Comparison of ENCODE assay signal across 8 mouse cellular contexts in the genomic region with DNA sequence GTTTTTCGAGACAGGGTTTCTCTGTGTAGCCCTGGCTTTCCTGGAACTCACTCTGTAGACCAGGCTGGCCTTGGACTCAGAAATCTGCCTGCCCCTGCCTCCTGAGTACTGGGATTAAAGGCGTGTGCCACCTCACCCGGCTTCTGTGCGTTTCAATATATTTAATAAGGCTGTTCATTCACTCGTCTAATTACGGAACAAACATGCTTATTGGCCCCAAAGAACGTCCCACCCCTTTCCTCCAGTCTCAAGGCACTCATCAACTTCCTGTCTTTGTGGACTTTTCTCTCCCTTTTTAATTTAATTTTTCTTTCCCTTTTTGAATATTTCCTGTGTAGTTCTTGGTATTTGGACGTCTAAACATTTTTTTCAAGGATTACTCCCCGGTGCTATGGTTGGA. TPM values are rescaled to one million over a fixed set of nuclear protein-coding genes. Genes with fewer than 3 reads are reported as not detected.
DNase-seq lines count a peak whose midpoint lies in the region; ATAC-seq and TF ChIP-seq lines count a peak whose summit lies in the region.

No protein-coding gene starts in this region.

- H3K4me2 ChIP-seq in heart, postnatal 0 days (ENCODE audit: low read depth, low read length): peak overlapping the region; percentile 93
- peak overlapping the region; percentile 96 for H3K4me2 ChIP-seq in liver, embryonic 11.5 days

- peak overlapping the region; percentile 82 for H3K27ac ChIP-seq in heart, postnatal 0 days (ENCODE audit: low read depth)
- H3K27ac ChIP-seq in liver, embryonic 11.5 days (ENCODE audit: low read depth, low read length): peak overlapping the region; percentile 52; the same call in 1 of the 2 replicates

- ATAC-seq in heart, postnatal 0 days (ENCODE audit: insufficient read depth, low read depth): no peak
- no peak for ATAC-seq in liver, embryonic 11.5 days (replicated peaks; ENCODE audit: low FRiP score)

- peaks cover 16% of the 10 kb centered on the region for H3K4me1 ChIP-seq in heart, postnatal 0 days (ENCODE audit: control insufficient read depth, insufficient read depth)
- H3K4me1 ChIP-seq in liver, embryonic 11.5 days (replicated peaks; ENCODE audit: control insufficient read depth, insufficient read depth, low read length): peaks cover 7% of the 10 kb centered on the region

- DNase-seq in cerebellum, adult 9-11 months: peak; percentile 56
- no peak for DNase-seq in cerebellum, adult 11 months
- peak; percentile 62 for DNase-seq in MN1 (ENCODE audit: low spot score)
- DNase-seq in heart, postnatal 0 days (ENCODE audit: low spot score): no peak
- DNase-seq in liver, embryonic 11.5 days (ENCODE audit: low spot score): no peak
- peak; percentile 64 for DNase-seq in splenic B cell, adult 2 months (ENCODE audit: low read depth, low spot score)
- DNase-seq in ovary, adult 18-20 months (ENCODE audit: low spot score): no peak
- no peak for DNase-seq in testis, postnatal 10 days (ENCODE audit: low spot score)

- peak overlapping the region; percentile 81 for H3K4me3 ChIP-seq in heart, postnatal 0 days (ENCODE audit: low read depth, low read length)
- H3K4me3 ChIP-seq in liver, embryonic 11.5 days (ENCODE audit: low read depth, low read length): peak overlapping the region; percentile 93

- H3K9me3 ChIP-seq in heart, postnatal 0 days (replicated peaks; ENCODE audit: control insufficient read depth, low read length): no peaks in the 10 kb centered on the region
- H3K9me3 ChIP-seq in liver, embryonic 11.5 days (ENCODE audit: control insufficient read depth, low read length): no peaks in the 10 kb centered on the region

- TF ChIP-seq EP300 in heart, postnatal 0 days (IDR thresholded peaks at IDR 0.05; ENCODE audit: low read depth): no peak

- WGBS in heart, postnatal 0 days: 38% methylated on average over 9 of the region's 9 CpGs
- 22% methylated on average over 9 of the region's 9 CpGs for WGBS in liver, embryonic 11.5 days

- H3K9ac ChIP-seq in heart, postnatal 0 days (replicated peaks; ENCODE audit: low read depth, low read length): no peak overlapping the region
- H3K9ac ChIP-seq in liver, embryonic 11.5 days (ENCODE audit: low read depth, low read length): peak overlapping the region; percentile 51

- no peaks in the 10 kb centered on the region for H3K27me3 ChIP-seq in heart, postnatal 0 days (ENCODE audit: control insufficient read depth, insufficient read depth, low read length)
- peaks cover 3% of the 10 kb centered on the region; the same call in 1 of the 2 replicates for H3K27me3 ChIP-seq in liver, embryonic 11.5 days (replicated peaks; ENCODE audit: control insufficient read depth, insufficient read depth, low read length)
- H3K27me3 ChIP-seq in splenic B cell, adult 2 months (ENCODE audit: control insufficient read depth, insufficient read depth, low read length, poor library complexity, severe bottlenecking): no peaks in the 10 kb centered on the region

- TF ChIP-seq CTCF in heart, postnatal 0 days (IDR thresholded peaks at IDR 0.05; ENCODE audit: low read depth): no peak

- H3K36me3 ChIP-seq in heart, postnatal 0 days (replicated peaks; ENCODE audit: control insufficient read depth, insufficient read depth, low read length): no peaks in the 10 kb centered on the region
- H3K36me3 ChIP-seq in liver, embryonic 11.5 days (ENCODE audit: control insufficient read depth, insufficient read depth, low read length): no peaks in the 10 kb centered on the region
- H3K36me3 ChIP-seq in splenic B cell, adult 2 months (ENCODE audit: control insufficient read depth, insufficient read depth, low read length, poor library complexity, severe bottlenecking): peaks cover 1% of the 10 kb centered on the region; the same call in 1 of the 2 replicates

RNA-seq across cellular contexts. Expression of gene Pkd1, which starts 1.2 kb away (rescaled TPM):
- 44.5 and 57.5 TPM in 2 replicates for total RNA-seq in heart, postnatal 0 days (2014; rRNA removed; ENCODE audit: low replicate concordance)
- polyA plus RNA-seq in heart, postnatal 0 days (2015; fragmentation: Nextera tagmentation; extraction: Ambion mirVana): 7.1 and 9.8 TPM in 2 replicates
- polyA plus RNA-seq in liver, embryonic 11.5 days (2014; fragmentation: Nextera tagmentation; extraction: Ambion mirVana): 8.7 and 12.2 TPM in 2 replicates

RNA-seq across cellular contexts. Expression of gene Rab26, which starts 14.4 kb away (rescaled TPM):
- total RNA-seq in heart, postnatal 0 days (2014; rRNA removed; ENCODE audit: low replicate concordance): 0.27 TPM in 1 of 2 replicates, not detected in the other
- 0.46 and 0.54 TPM in 2 replicates for polyA plus RNA-seq in heart, postnatal 0 days (2015; fragmentation: Nextera tagmentation; extraction: Ambion mirVana)
- polyA plus RNA-seq in liver, embryonic 11.5 days (2014; fragmentation: Nextera tagmentation; extraction: Ambion mirVana): 2.0 and 2.4 TPM in 2 replicates

RNA-seq across cellular contexts. Expression of gene Traf7, which starts 20.7 kb away (rescaled TPM):
- total RNA-seq in heart, postnatal 0 days (2014; rRNA removed; ENCODE audit: low replicate concordance): 206 and 281 TPM in 2 replicates
- polyA plus RNA-seq in heart, postnatal 0 days (2015; fragmentation: Nextera tagmentation; extraction: Ambion mirVana): 46.0 and 48.9 TPM in 2 replicates
- polyA plus RNA-seq in liver, embryonic 11.5 days (2014; fragmentation: Nextera tagmentation; extraction: Ambion mirVana): 81.0 and 90.7 TPM in 2 replicates

Comparison
In these comparisons a context has a peak if more than half of its experiments do, and no peak if none do; other contexts are left out.
1. DNase-seq: peak in cerebellum, adult 9-11 months (single experiment), MN1 (single experiment) and splenic B cell, adult 2 months (single experiment); none in cerebellum, adult 11 months (single experiment), heart, postnatal 0 days (single experiment), liver, embryonic 11.5 days (single experiment), ovary, adult 18-20 months (single experiment) and testis, postnatal 10 days (single experiment).